12 mouse cellular contexts compared by ENCODE assay signal in the genomic region with DNA sequence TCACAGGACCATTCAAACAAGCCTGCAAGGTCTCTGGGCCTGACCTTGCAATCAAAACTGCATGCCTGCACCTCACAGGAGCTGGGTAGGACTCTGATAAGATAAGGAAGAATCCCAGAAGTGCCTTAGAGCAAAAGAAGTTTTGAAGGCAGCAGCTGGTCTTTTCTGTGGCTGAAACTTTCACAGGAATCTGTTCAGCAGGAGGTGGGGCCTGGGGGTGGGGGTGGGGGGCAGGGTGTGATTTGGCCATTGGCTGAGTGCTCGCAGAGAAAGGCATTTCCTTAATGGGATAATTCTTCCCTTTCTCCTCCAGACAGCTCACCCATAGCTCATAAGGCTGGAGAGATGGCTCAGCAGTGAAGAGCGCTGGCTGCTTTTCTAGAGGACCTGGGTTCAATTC.
DNase-seq lines count a peak whose midpoint lies in the region; ATAC-seq lines count a peak whose summit lies in the region.
"Had no signal": no experiment of that assay in that cellular context is flagged by ENCODE, and none has a peak within 500 bp of the region (broad histone marks: within the 10 kb centered on the region; RNA-seq: fewer than 3 reads in every experiment).

No protein-coding gene starts in this region.

- no peak overlapping the region for H3K4me3 ChIP-seq in hindbrain, embryonic 10.5 days
- no peak overlapping the region for H3K4me3 ChIP-seq in hindbrain, embryonic 12.5 days
- H3K4me3 ChIP-seq in intestine, embryonic 16.5 days (ENCODE audit: low read length) = no peak overlapping the region
- H3K4me3 ChIP-seq: forebrain, embryonic 13.5 days had no signal

- H3K9ac ChIP-seq in hindbrain, embryonic 12.5 days = no peak overlapping the region
- no peak overlapping the region for H3K9ac ChIP-seq in intestine, embryonic 16.5 days (ENCODE audit: low read depth, low read length)
- H3K9ac ChIP-seq: forebrain, embryonic 13.5 days had no signal

- 39% methylated on average over 2 of the region's 2 CpGs for WGBS in hindbrain, embryonic 10.5 days
- 32% methylated on average over 2 of the region's 2 CpGs for WGBS in hindbrain, embryonic 12.5 days
- WGBS in intestine, embryonic 16.5 days = 25% methylated on average over 2 of the region's 2 CpGs

- ATAC-seq in hindbrain, embryonic 12.5 days (ENCODE audit: low FRiP score) = no peak
- ATAC-seq in intestine, embryonic 16.5 days = peak; percentile 71
- ATAC-seq: forebrain, embryonic 13.5 days had no signal

- H3K4me2 ChIP-seq in hindbrain, embryonic 12.5 days (replicated peaks) = no peak overlapping the region
- no peak overlapping the region for H3K4me2 ChIP-seq in intestine, embryonic 16.5 days (ENCODE audit: low read depth, low read length)
- H3K4me2 ChIP-seq: forebrain, embryonic 13.5 days had no signal

- H3K27me3 ChIP-seq in hindbrain, embryonic 10.5 days (ENCODE audit: insufficient read depth, poor library complexity, severe bottlenecking) = peaks cover 67% of the 10 kb centered on the region
- H3K27me3 ChIP-seq in hindbrain, embryonic 12.5 days = peaks cover 33% of the 10 kb centered on the region
- no peaks in the 10 kb centered on the region for H3K27me3 ChIP-seq in intestine, embryonic 16.5 days (replicated peaks; ENCODE audit: control insufficient read depth, insufficient read depth, low read length)
- H3K27me3 ChIP-seq: forebrain, embryonic 13.5 days had no signal

- no peaks in the 10 kb centered on the region for H3K36me3 ChIP-seq in hindbrain, embryonic 10.5 days
- H3K36me3 ChIP-seq in hindbrain, embryonic 12.5 days = no peaks in the 10 kb centered on the region
- no peaks in the 10 kb centered on the region for H3K36me3 ChIP-seq in intestine, embryonic 16.5 days (ENCODE audit: control insufficient read depth, insufficient read depth, low read length)

- no peaks in the 10 kb centered on the region for H3K9me3 ChIP-seq in hindbrain, embryonic 10.5 days
- H3K9me3 ChIP-seq in hindbrain, embryonic 12.5 days (replicated peaks) = no peaks in the 10 kb centered on the region; the same call in 1 of the 2 replicates
- H3K9me3 ChIP-seq in intestine, embryonic 16.5 days (ENCODE audit: control insufficient read depth, low read length) = no peaks in the 10 kb centered on the region
- H3K9me3 ChIP-seq: forebrain, embryonic 13.5 days had no signal

- DNase-seq in hindbrain, embryonic 10.5 days (ENCODE audit: low spot score) = no peak
- peak; percentile 57 for DNase-seq in retina, embryonic 14.5 days (ENCODE audit: low spot score)
- DNase-seq in retina, postnatal 1 day = no peak
- DNase-seq in MN1 (ENCODE audit: low spot score) = no peak
- DNase-seq in adrenal gland, postnatal 10 days = no peak
- DNase-seq: cerebellum, adult 8-10 months; kidney, adult 2 months; layer of hippocampus, adult 9-11 months; midbrain, embryonic 14.5 days had no signal

- 0 out of 2 replicates have a peak overlapping the region, but pooled peaks have one; percentile 12 for H3K27ac ChIP-seq in hindbrain, embryonic 10.5 days
- no peak overlapping the region for H3K27ac ChIP-seq in hindbrain, embryonic 12.5 days
- peak overlapping the region; percentile 12 for H3K27ac ChIP-seq in intestine, embryonic 16.5 days (ENCODE audit: low read length)
- H3K27ac ChIP-seq: forebrain, embryonic 13.5 days had no signal

- H3K4me1 ChIP-seq in hindbrain, embryonic 10.5 days (replicated peaks) = peaks cover 56% of the 10 kb centered on the region
- peaks cover 21% of the 10 kb centered on the region for H3K4me1 ChIP-seq in hindbrain, embryonic 12.5 days
- peaks cover 36% of the 10 kb centered on the region for H3K4me1 ChIP-seq in intestine, embryonic 16.5 days (ENCODE audit: control insufficient read depth, insufficient read depth, low read length)
